Mouse (Mus musculus): ENCODE measurements around the gene Zfp207. TPM values are rescaled to one million over a fixed set of nuclear protein-coding genes. Genes with fewer than 3 reads are reported as not detected.
"Not testable (repeated sequence)": the region's sequence is repeated elsewhere in the genome, so short reads cannot be mapped to it uniquely, and the experiment has no call there.

Zfp207 gene
- polyA plus RNA-seq, 1 experiment from 2014 or later, result 168 TPM

DNA sequence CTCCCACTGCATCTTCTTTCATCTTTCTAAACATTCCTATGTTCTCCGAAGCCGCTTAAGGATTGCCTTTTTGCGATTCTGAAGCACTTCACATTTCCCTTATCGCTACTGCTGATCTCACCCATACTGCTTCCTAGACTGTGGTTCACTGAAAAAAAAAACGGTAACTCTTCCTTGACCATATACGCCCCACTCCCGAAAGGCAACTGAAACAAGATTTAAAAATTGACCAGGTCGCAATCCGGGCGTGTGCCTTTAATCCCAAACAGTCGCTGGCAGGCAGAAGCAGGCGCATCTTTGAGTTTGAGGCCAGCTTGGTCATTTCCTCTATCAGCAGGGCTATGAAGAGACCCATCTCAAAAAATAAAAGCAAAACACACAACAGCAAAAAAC is 457 bp upstream of the Zfp207 start:
- ATAC-seq (ENCODE audit: low FRiP score), result peak; percentile 21; the same call in 1 of the 2 replicates
- peak overlapping the region; percentile 98 for H3K9ac ChIP-seq (replicated peaks)
- H3K4me2 ChIP-seq, result peak overlapping the region; percentile 57
- H3K4me1 ChIP-seq, result peaks cover 42% of the 10 kb centered on the region
- H3K27ac ChIP-seq (replicated peaks), result peak overlapping the region; percentile 95
- H3K36me3 ChIP-seq, result peaks cover 4% of the 10 kb centered on the region
- WGBS, result 7% methylated on average over 12 of the region's 12 CpGs
- H3K4me3 ChIP-seq (replicated peaks), result peak overlapping the region; percentile 94
- H3K27me3 ChIP-seq (replicated peaks), result no peaks in the 10 kb centered on the region
- H3K9me3 ChIP-seq (replicated peaks), result no peaks in the 10 kb centered on the region

DNA sequence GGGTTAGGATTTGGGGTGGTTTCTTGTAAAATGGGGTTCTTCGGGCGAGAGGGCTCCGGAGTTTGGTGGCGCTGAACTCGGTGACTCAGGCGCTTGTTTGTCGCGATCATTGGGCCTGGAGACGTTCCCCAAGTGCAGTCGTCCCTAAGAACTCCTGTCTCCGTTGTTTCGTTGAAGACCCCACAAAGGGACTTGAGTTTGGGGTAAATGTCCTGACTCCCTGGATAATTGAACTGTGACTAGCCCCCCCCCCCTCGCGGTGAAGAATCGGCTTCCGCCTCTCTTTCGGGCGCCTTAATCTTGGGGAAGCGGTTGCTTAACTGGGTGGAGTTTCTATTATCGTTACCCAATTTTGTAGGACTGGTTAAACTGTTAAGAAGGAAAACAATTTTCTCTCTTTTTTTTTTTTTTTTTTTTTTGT is 557 bp downstream of the Zfp207 start:
- Histone ChIP-seq H3K9ac (replicated peaks) (peak overlapping the region; percentile 98), H3K4me1 (peaks cover 39% of the 10 kb centered on the region), H3K36me3 (peaks cover 12% of the 10 kb centered on the region), H3K9me3 (replicated peaks) (no peaks in the 10 kb centered on the region), H3K4me3 (replicated peaks) (peak overlapping the region; percentile 94), H3K4me2 (peak overlapping the region; percentile 94), H3K27me3 (replicated peaks) (no peaks in the 10 kb centered on the region), H3K27ac (replicated peaks) (peak overlapping the region; percentile 95)
- peak; percentile 17; the same call in 1 of the 2 replicates for ATAC-seq (ENCODE audit: low FRiP score)
- under 1% methylated on average over 20 of the region's 20 CpGs for WGBS

DNA sequence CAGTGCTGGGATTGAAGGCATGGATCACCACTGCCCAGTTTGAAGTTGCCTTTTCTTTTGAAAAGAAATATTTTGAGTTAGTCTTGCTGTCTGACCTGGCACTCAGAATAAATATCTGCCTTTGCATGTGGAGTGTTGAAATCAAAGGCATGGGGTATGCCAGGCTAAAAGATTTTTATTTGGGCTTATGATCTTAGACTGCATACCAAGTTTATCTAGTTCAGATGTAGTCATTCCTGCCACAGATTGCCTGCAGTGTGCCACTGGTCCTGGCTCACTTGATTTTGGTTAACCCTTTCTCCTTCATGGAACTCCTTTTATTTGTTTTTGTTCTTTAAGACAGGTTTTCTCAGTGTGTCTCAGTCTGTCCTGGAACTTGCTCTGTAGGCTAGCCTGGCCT is 1.4 kb downstream of the Zfp207 start:
- no peak for ATAC-seq (ENCODE audit: low FRiP score)
- H3K27ac ChIP-seq (replicated peaks), result no peak overlapping the region
- H3K4me1 ChIP-seq, result peaks cover 39% of the 10 kb centered on the region
- no peaks in the 10 kb centered on the region for H3K9me3 ChIP-seq (replicated peaks)
- H3K36me3 ChIP-seq, result peaks cover 17% of the 10 kb centered on the region
- peak overlapping the region; percentile 94 for H3K4me2 ChIP-seq
- H3K4me3 ChIP-seq (replicated peaks), result peak overlapping the region; percentile 94
- H3K9ac ChIP-seq (replicated peaks), result peak overlapping the region; percentile 39
- no peaks in the 10 kb centered on the region for H3K27me3 ChIP-seq (replicated peaks)

DNA sequence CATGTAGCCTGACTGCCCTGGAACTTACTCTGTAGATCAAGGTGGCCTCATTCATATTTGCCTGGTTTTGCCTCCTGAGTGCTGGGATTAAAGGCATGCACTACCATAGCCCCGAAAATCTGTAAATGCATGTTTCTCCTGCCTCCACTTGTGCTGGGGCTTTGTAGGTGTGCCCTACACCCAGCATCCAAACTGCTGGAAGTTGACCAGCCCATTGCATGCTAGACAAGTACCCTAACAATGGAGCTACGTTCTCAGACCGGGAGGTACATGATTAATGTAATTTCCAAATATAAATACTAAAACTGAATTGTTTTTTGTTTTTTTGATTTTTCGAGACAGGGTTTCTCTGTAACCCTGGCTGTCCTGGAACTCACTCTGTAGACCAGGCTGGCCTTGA is 2.0 kb downstream of the Zfp207 start:
- Histone ChIP-seq H3K4me1 (peaks cover 39% of the 10 kb centered on the region), H3K9me3 (replicated peaks) (no peaks in the 10 kb centered on the region)
- WGBS, result 52% methylated on average over 4 of the region's 4 CpGs

DNA sequence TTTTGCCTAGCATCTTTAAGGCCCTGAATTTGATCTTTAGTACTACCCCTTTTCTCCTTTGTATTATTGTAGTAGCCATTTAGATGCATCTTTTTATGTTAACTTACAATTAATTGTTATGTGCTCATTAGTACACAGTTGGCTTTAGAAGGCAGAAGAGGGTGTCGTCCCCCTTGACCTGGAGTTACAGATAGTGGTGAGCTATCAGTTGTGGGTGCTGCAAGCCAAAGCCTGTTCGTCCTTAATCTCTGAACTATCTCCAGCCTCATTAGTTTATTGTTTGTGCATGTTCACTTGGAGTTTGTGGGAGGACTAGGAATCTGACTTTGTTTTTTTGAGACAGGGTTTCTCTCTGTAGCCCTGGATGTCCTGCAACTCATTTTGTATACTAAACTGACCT is 3.7 kb downstream of the Zfp207 start:
- Histone ChIP-seq H3K36me3 (peaks cover 27% of the 10 kb centered on the region), H3K4me3 (replicated peaks) (no peak overlapping the region), H3K27ac (replicated peaks) (no peak overlapping the region), H3K27me3 (replicated peaks) (no peaks in the 10 kb centered on the region), H3K4me1 (peaks cover 38% of the 10 kb centered on the region), H3K9me3 (replicated peaks) (no peaks in the 10 kb centered on the region), H3K4me2 (peak overlapping the region; percentile 94), H3K9ac (replicated peaks) (no peak overlapping the region)
- 77% methylated on average over 2 of the region's 2 CpGs for WGBS
- no peak for ATAC-seq (ENCODE audit: low FRiP score)

More for the DNA sequence above, 2.0 kb downstream of the Zfp207 start:
- Histone ChIP-seq H3K36me3 (peaks cover 20% of the 10 kb centered on the region), H3K4me2 (peak overlapping the region; percentile 94), H3K27ac (replicated peaks) (no peak overlapping the region), H3K27me3 (replicated peaks) (no peaks in the 10 kb centered on the region), H3K4me3 (replicated peaks) (peak overlapping the region; percentile 94), H3K9ac (replicated peaks) (peak overlapping the region; percentile 39)
- no peak for ATAC-seq (ENCODE audit: low FRiP score)

DNA sequence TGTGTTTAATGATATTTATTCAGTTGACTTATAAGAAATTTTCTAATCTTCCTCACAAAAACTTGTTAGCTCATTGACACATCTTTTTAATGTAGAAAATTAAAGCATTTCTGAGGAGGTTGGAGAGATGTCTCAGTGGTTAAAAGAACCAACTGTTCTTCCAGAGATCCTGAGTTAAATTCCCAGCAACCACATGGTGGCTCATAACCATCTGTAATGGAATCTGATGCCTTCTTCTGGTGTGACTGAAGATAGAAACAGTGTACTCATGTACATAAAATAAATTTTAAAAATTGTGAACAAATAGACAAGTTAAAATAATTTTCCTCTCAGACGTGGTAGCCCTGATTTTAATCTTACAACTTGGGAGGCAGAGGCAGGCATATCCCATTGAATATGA is 6.8 kb downstream of the Zfp207 start:
- Histone ChIP-seq H3K27me3 (replicated peaks) (no peaks in the 10 kb centered on the region), H3K4me3 (replicated peaks) (no peak overlapping the region), H3K4me2 (no peak overlapping the region), H3K36me3 (peaks cover 41% of the 10 kb centered on the region), H3K9me3 (replicated peaks) (no peaks in the 10 kb centered on the region), H3K27ac (replicated peaks) (no peak overlapping the region), H3K4me1 (peaks cover 24% of the 10 kb centered on the region), H3K9ac (replicated peaks) (no peak overlapping the region)
- WGBS, result 94% methylated on average over 1 of the region's 1 CpGs
- no peak for ATAC-seq (ENCODE audit: low FRiP score)

DNA sequence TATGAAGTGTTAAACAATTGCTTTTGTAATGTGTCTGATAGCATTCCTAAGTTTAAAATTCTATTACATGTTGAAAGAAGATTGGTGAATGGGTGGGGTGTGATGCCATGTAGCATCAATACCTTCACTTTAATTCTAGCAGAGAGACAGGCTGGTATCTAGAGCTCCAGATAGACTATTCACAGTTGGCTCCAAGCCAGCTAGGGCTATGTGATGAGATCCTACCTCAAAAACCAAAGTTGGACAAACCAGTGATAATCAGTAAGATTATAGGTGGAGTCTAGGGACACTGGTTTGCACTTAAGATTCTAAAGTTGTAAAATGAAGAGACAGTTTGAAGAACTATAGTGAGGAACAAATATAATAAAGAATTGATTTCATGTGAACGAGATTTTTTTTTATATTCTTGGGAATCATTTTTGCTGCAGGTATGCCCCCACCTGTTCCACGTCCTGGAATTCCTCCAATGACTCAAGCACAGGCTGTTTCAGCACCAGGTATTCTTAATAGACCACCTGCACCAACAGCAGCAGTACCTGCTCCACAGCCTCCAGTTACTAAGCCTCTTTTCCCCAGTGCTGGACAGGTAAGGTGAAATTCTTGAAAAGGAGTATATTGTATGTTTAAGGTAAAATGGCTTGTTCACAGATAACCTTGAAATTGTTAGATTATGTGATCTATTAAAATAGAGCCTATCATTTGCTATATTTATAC is 8.5 kb downstream of the Zfp207 start:
- Histone ChIP-seq H3K9me3 (replicated peaks) (no peaks in the 10 kb centered on the region), H3K36me3 (peaks cover 56% of the 10 kb centered on the region), H3K9ac (replicated peaks) (no peak overlapping the region), H3K4me3 (replicated peaks) (no peak overlapping the region), H3K4me2 (no peak overlapping the region), H3K27me3 (replicated peaks) (no peaks in the 10 kb centered on the region), H3K4me1 (peaks cover 8% of the 10 kb centered on the region), H3K27ac (replicated peaks) (no peak overlapping the region)
- 95% methylated on average over 2 of the region's 2 CpGs for WGBS
- no peak for ATAC-seq (ENCODE audit: low FRiP score)

DNA sequence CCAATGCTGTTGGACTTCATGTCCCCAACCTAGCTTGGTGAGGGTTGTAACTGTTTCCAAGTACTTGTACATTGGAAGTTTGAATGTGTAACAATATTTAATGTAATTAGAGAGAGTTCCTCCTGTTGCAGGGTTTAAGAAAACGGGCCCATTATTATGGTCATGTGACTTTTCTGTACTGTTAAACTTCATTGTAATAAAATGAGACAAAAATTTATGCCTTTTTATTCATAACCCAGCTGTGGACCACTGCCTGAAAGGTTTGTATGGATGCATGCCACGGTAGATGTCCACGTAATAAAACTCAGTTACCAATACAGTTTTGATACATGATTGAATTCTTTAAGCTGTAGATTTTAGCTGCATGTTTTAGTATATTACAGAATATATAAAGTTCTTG is 12.9 kb downstream of the Zfp207 start:
- H3K9me3 ChIP-seq (replicated peaks), result no peaks in the 10 kb centered on the region
- peaks cover 55% of the 10 kb centered on the region for H3K36me3 ChIP-seq
- H3K4me3 ChIP-seq (replicated peaks), result no peak overlapping the region
- no peaks in the 10 kb centered on the region for H3K27me3 ChIP-seq (replicated peaks)
- H3K9ac ChIP-seq (replicated peaks), result no peak overlapping the region
- no peak overlapping the region for H3K4me2 ChIP-seq
- no peak overlapping the region for H3K27ac ChIP-seq (replicated peaks)
- ATAC-seq (ENCODE audit: low FRiP score), result no peak
- 89% methylated on average over 3 of the region's 3 CpGs for WGBS
- no peaks in the 10 kb centered on the region for H3K4me1 ChIP-seq

DNA sequence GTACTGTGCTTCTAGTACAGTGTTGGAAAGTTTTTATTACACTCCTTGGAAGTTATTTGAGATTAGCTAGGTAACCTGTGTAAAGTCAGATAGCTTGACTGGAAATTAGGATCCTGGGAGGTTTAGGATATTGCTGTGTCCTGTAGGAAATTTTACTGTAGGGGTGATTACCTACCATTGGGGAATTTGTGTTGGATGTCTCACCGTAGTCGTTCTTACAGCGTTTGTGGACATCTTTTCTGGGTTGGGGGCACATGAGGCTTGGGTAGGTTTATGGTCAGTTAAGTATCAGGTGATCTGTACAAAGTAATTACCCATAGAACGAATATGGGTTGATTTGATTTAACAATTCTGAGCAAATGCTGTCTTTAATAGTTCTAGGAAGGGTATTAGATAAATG is 13.5 kb downstream of the Zfp207 start:
- no peaks in the 10 kb centered on the region for H3K9me3 ChIP-seq (replicated peaks)
- 89% methylated on average over 4 of the region's 4 CpGs for WGBS
- H3K27ac ChIP-seq (replicated peaks), result no peak overlapping the region
- H3K9ac ChIP-seq (replicated peaks), result no peak overlapping the region
- H3K36me3 ChIP-seq, result peaks cover 52% of the 10 kb centered on the region
- no peaks in the 10 kb centered on the region for H3K27me3 ChIP-seq (replicated peaks)
- H3K4me1 ChIP-seq, result no peaks in the 10 kb centered on the region
- no peak overlapping the region for H3K4me3 ChIP-seq (replicated peaks)
- H3K4me2 ChIP-seq, result no peak overlapping the region
- no peak for ATAC-seq (ENCODE audit: low FRiP score)

DNA sequence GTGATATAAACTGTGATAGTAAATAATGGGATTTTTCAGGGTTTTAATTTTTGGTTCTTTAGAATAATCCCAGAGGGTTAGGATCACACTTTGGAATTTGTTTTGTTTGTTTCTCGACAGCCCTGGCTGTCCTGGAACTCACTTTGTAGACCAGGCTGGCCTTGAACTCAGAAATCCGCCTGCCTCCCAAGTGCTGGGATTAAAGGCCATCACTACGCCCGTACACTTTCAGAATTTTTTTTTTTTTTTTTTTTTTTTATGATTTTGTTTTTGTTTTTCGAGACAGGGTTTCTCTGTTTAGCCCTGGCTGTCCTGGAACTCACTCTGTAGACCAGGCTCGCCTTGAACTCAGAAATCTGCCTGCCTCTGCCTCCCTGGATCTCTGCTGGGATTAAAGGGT is 24.8 kb downstream of the Zfp207 start:
- not testable (repeated sequence) for H3K4me1 ChIP-seq; H3K9ac ChIP-seq (replicated peaks); H3K9me3 ChIP-seq (replicated peaks); H3K4me2 ChIP-seq; H3K27me3 ChIP-seq (replicated peaks); ATAC-seq (ENCODE audit: low FRiP score); H3K4me3 ChIP-seq (replicated peaks); H3K27ac ChIP-seq (replicated peaks)
- WGBS, result 99% methylated on average over 6 of the region's 6 CpGs
- H3K36me3 ChIP-seq, result peaks cover 55% of the 10 kb centered on the region

DNA sequence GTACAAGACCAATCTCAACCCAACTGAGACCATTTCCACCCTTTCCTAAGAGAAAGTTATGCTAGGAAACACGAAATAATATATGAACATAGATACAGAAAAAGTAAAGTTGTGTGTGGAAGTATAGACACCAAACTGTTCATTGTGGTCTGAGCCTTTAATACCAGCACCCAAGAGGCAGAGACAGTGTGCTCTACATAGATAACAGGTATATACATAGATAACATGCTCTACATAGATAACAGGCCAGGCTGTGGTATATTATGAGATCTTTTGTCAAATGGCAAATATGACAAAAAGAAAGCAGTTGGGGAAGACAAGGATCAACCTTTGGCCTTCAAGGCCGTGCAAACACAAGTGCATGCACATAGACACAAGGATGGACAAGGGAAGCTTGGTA is 27.3 kb downstream of the Zfp207 start:
- no peaks in the 10 kb centered on the region for H3K9me3 ChIP-seq (replicated peaks)
- H3K4me1 ChIP-seq, result no peaks in the 10 kb centered on the region
- no peak overlapping the region for H3K4me3 ChIP-seq (replicated peaks)
- no peak for ATAC-seq (ENCODE audit: low FRiP score)
- no peak overlapping the region for H3K27ac ChIP-seq (replicated peaks)
- no peaks in the 10 kb centered on the region for H3K27me3 ChIP-seq (replicated peaks)
- H3K9ac ChIP-seq (replicated peaks), result no peak overlapping the region
- peaks cover 53% of the 10 kb centered on the region for H3K36me3 ChIP-seq
- no peak overlapping the region for H3K4me2 ChIP-seq
- 93% methylated on average over 2 of the region's 2 CpGs for WGBS

DNA sequence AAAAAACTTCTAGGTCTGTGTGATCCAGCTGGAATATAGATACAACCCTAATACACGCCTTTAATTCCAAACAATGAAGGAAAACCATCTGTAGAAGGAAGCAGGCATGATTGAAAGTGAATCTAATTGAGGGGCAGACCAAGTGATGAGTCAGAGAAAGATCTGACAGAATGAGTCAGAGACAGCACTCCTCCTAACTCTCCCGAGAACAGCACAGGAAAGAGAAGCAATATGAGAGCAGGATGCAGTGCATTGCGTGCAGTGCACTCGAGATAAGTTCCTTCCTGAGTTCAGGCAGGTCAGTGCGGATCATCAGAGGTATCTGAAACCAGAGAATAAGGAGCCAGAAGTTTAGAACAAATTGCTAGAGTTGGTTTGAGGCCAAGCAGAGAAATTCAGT is 34.0 kb downstream of the Zfp207 start:
- no peaks in the 10 kb centered on the region for H3K9me3 ChIP-seq (replicated peaks)
- no peaks in the 10 kb centered on the region for H3K27me3 ChIP-seq (replicated peaks)
- H3K36me3 ChIP-seq, result peaks cover 26% of the 10 kb centered on the region
- no peak overlapping the region for H3K4me3 ChIP-seq (replicated peaks)
- no peak overlapping the region for H3K9ac ChIP-seq (replicated peaks)
- no peak overlapping the region for H3K4me2 ChIP-seq
- no peak overlapping the region for H3K27ac ChIP-seq (replicated peaks)
- WGBS, result 96% methylated on average over 5 of the region's 5 CpGs
- no peaks in the 10 kb centered on the region for H3K4me1 ChIP-seq
- no peak for ATAC-seq (ENCODE audit: low FRiP score)

Data from neural tube, embryonic 15.5 days (tissue).